Mouse (Mus musculus): ENCODE data around the gene Tmem150c. TPM values are rescaled to one million over a fixed set of nuclear protein-coding genes. Genes with fewer than 3 reads are reported as not detected.

The Tmem150c gene
- total RNA-seq, 1 experiment = 0.22 TPM

GRCm38 (mm10) chr5:100178122-100178780 lies 18.6 kb upstream of the Tmem150c start:
- Histone ChIP-seq H3K36me3 (ENCODE audit: control insufficient read depth, insufficient read depth, low read length, poor library complexity, severe bottlenecking) (no peaks in the 10 kb centered on the region), H3K4me1 (ENCODE audit: control insufficient read depth in 2 of 2, insufficient read depth in 2 of 2, low read length in 2 of 2, poor library complexity in 1 of 2) (no peaks in the 10 kb centered on the region), H3K27ac (ENCODE audit: insufficient read depth, low read depth, low read length, poor library complexity, severe bottlenecking) (no peak overlapping the region), H3K9ac (ENCODE audit: insufficient read depth, low read depth, low read length, poor library complexity, severe bottlenecking) (no peak overlapping the region), H3K4me3 (ENCODE audit: insufficient read depth in 1 of 2, low read depth in 1 of 2, low read length in 2 of 2, poor library complexity in 1 of 2, severe bottlenecking in 1 of 2) (no peak overlapping the region), H3K9me3 (ENCODE audit: control insufficient read depth, insufficient read depth, low read depth, low read length) (no peaks in the 10 kb centered on the region)
- no peak for DNase-seq (ENCODE audit: low read depth, low spot score)
- TF ChIP-seq ZC3H11A (IDR thresholded peaks at IDR 0.05; ENCODE audit: borderline replicate concordance, low read depth, low read length) = no peak
- TF ChIP-seq ZNF384 (IDR thresholded peaks at IDR 0.05; ENCODE audit: low read depth, low read length) = no peak
- no peak for TF ChIP-seq HCFC1 (IDR thresholded peaks at IDR 0.05; ENCODE audit: borderline replicate concordance, insufficient read depth, low read length)
- no peak for TF ChIP-seq MAFK (IDR thresholded peaks at IDR 0.05; ENCODE audit: insufficient read depth, low read depth, low read length)
- TF ChIP-seq CHD2 (IDR thresholded peaks at IDR 0.05; ENCODE audit: low read depth, low read length) = no peak
- in situ Hi-C loops (cut with MboI; ENCODE audit: low sequenced_read_pairs in 2 of 2, unreplicated experiment in 2 of 2) = no loop called here

DNA sequence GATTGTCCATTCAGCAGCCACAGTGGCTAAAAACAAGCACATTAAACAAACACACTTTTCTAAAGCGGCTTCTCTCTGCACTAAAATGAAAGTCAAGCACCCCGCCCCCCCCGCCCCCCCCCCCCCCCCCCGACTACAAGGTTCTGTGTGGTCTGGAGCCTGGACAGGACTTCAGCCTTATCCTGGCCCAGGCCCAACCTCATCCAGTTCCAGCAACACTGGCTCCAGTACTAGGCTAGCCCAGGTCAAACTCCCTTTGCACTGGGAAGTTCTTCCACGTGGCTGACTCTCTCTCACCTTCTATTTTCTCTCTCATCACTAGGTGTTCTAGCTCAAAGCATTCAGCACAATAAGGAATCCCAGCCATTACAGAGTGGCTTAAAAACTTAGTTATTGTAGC lies 17.9 kb upstream of the Tmem150c start:
- H3K27ac ChIP-seq (ENCODE audit: insufficient read depth, low read depth, low read length, poor library complexity, severe bottlenecking) = no peak overlapping the region
- no peak for DNase-seq (ENCODE audit: low read depth, low spot score)
- no peaks in the 10 kb centered on the region for H3K36me3 ChIP-seq (ENCODE audit: control insufficient read depth, insufficient read depth, low read length, poor library complexity, severe bottlenecking)
- no peaks in the 10 kb centered on the region for H3K9me3 ChIP-seq (ENCODE audit: control insufficient read depth, insufficient read depth, low read depth, low read length)
- TF ChIP-seq ZNF384 (IDR thresholded peaks at IDR 0.05; ENCODE audit: low read depth, low read length) = no peak
- TF ChIP-seq HCFC1 (IDR thresholded peaks at IDR 0.05; ENCODE audit: borderline replicate concordance, insufficient read depth, low read length) = no peak
- no peak for TF ChIP-seq CHD2 (IDR thresholded peaks at IDR 0.05; ENCODE audit: low read depth, low read length)
- no peak for TF ChIP-seq MAFK (IDR thresholded peaks at IDR 0.05; ENCODE audit: insufficient read depth, low read depth, low read length)
- no peak for TF ChIP-seq ZC3H11A (IDR thresholded peaks at IDR 0.05; ENCODE audit: borderline replicate concordance, low read depth, low read length)
- H3K4me1 ChIP-seq (ENCODE audit: control insufficient read depth in 2 of 2, insufficient read depth in 2 of 2, low read length in 2 of 2, poor library complexity in 1 of 2) = no peaks in the 10 kb centered on the region
- in situ Hi-C loops (cut with MboI; ENCODE audit: low sequenced_read_pairs in 2 of 2, unreplicated experiment in 2 of 2) = no loop called here
- no peak overlapping the region for H3K9ac ChIP-seq (ENCODE audit: insufficient read depth, low read depth, low read length, poor library complexity, severe bottlenecking)
- H3K4me3 ChIP-seq (ENCODE audit: insufficient read depth in 1 of 2, low read depth in 1 of 2, low read length in 2 of 2, poor library complexity in 1 of 2, severe bottlenecking in 1 of 2) = no peak overlapping the region

- no peak for TF ChIP-seq MAFK (IDR thresholded peaks at IDR 0.05; ENCODE audit: insufficient read depth, low read depth, low read length)
- TF ChIP-seq HCFC1 (IDR thresholded peaks at IDR 0.05; ENCODE audit: borderline replicate concordance, insufficient read depth, low read length) = no peak
- TF ChIP-seq ZC3H11A (IDR thresholded peaks at IDR 0.05; ENCODE audit: borderline replicate concordance, low read depth, low read length) = no peak
- no peak for TF ChIP-seq CHD2 (IDR thresholded peaks at IDR 0.05; ENCODE audit: low read depth, low read length)
- no peak for TF ChIP-seq ZNF384 (IDR thresholded peaks at IDR 0.05; ENCODE audit: low read depth, low read length)
- H3K4me1 ChIP-seq (ENCODE audit: control insufficient read depth in 2 of 2, insufficient read depth in 2 of 2, low read length in 2 of 2, poor library complexity in 1 of 2) = no peaks in the 10 kb centered on the region
These were observed 16.5 kb upstream of the Tmem150c start for GRCm38 (mm10) chr5:100176096-100176495.

GRCm38 (mm10) chr5:100175582-100175981 lies 16.0 kb upstream of the Tmem150c start:
- no peaks in the 10 kb centered on the region for H3K36me3 ChIP-seq (ENCODE audit: control insufficient read depth, insufficient read depth, low read length, poor library complexity, severe bottlenecking)
- no peak for TF ChIP-seq MAFK (IDR thresholded peaks at IDR 0.05; ENCODE audit: insufficient read depth, low read depth, low read length)
- TF ChIP-seq ZC3H11A (IDR thresholded peaks at IDR 0.05; ENCODE audit: borderline replicate concordance, low read depth, low read length) = no peak
- no peak for TF ChIP-seq CHD2 (IDR thresholded peaks at IDR 0.05; ENCODE audit: low read depth, low read length)
- TF ChIP-seq ZNF384 (IDR thresholded peaks at IDR 0.05; ENCODE audit: low read depth, low read length) = no peak
- TF ChIP-seq HCFC1 (IDR thresholded peaks at IDR 0.05; ENCODE audit: borderline replicate concordance, insufficient read depth, low read length) = no peak
- no peak overlapping the region for H3K27ac ChIP-seq (ENCODE audit: insufficient read depth, low read depth, low read length, poor library complexity, severe bottlenecking)
- in situ Hi-C loops (cut with MboI; ENCODE audit: low sequenced_read_pairs in 2 of 2, unreplicated experiment in 2 of 2) = no loop called here
- H3K9me3 ChIP-seq (ENCODE audit: control insufficient read depth, insufficient read depth, low read depth, low read length) = no peaks in the 10 kb centered on the region
- no peak for DNase-seq (ENCODE audit: low read depth, low spot score)
- H3K4me3 ChIP-seq (ENCODE audit: insufficient read depth in 1 of 2, low read depth in 1 of 2, low read length in 2 of 2, poor library complexity in 1 of 2, severe bottlenecking in 1 of 2) = no peak overlapping the region
- H3K4me1 ChIP-seq (ENCODE audit: control insufficient read depth in 2 of 2, insufficient read depth in 2 of 2, low read length in 2 of 2, poor library complexity in 1 of 2) = no peaks in the 10 kb centered on the region
- no peak overlapping the region for H3K9ac ChIP-seq (ENCODE audit: insufficient read depth, low read depth, low read length, poor library complexity, severe bottlenecking)

More at GRCm38 (mm10) chr5:100176096-100176495, 16.5 kb upstream of the Tmem150c start:
- Histone ChIP-seq H3K36me3 (ENCODE audit: control insufficient read depth, insufficient read depth, low read length, poor library complexity, severe bottlenecking) (no peaks in the 10 kb centered on the region), H3K9me3 (ENCODE audit: control insufficient read depth, insufficient read depth, low read depth, low read length) (no peaks in the 10 kb centered on the region), H3K4me3 (ENCODE audit: insufficient read depth in 1 of 2, low read depth in 1 of 2, low read length in 2 of 2, poor library complexity in 1 of 2, severe bottlenecking in 1 of 2) (no peak overlapping the region), H3K9ac (ENCODE audit: insufficient read depth, low read depth, low read length, poor library complexity, severe bottlenecking) (no peak overlapping the region), H3K27ac (ENCODE audit: insufficient read depth, low read depth, low read length, poor library complexity, severe bottlenecking) (no peak overlapping the region)
- no peak for DNase-seq (ENCODE audit: low read depth, low spot score)
- in situ Hi-C loops (cut with MboI; ENCODE audit: low sequenced_read_pairs in 2 of 2, unreplicated experiment in 2 of 2) = no loop called here
